Mouse (Mus musculus) forebrain, embryonic 12.5 days (tissue): ENCODE results near the gene Tcea2. TPM values are rescaled to one million over a fixed set of nuclear protein-coding genes. Genes with fewer than 3 reads are reported as not detected.

Experiments used
- ATAC-seq: fragments of 200-750 bp; cut with Nextera tagmentation; 2 replicates; pipeline ENCODE4 v1.8.0; 2017; ENCODE audit warnings: moderate TSS enrichment; ENCODE audit not compliant: low FRiP score
- H3K27ac ChIP-seq: fragments of 300-500 bp; sonication (generic); 2 replicates; pipeline ENCODE4 v1.5.1; 2016; ENCODE audit warnings: mild to moderate bottlenecking
- H3K27me3 ChIP-seq: fragments of 300-500 bp; sonication (generic); 2 replicates; pipeline ENCODE4 v1.6.1; 2016; ENCODE audit warnings: mild to moderate bottlenecking
- H3K36me3 ChIP-seq: fragments of 300-500 bp; sonication (generic); replicated peaks from 2 replicates; pipeline ENCODE4 v1.6.1; 2016; ENCODE audit warnings: mild to moderate bottlenecking
- H3K4me1 ChIP-seq: fragments of 300-500 bp; sonication (generic); 2 replicates; pipeline ENCODE4 v1.6.1; 2016
- H3K4me2 ChIP-seq: fragments of 300-500 bp; sonication (generic); 2 replicates; pipeline ENCODE4 v1.6.1; 2016; ENCODE audit warnings: mild to moderate bottlenecking, moderate library complexity
- H3K4me3 ChIP-seq: fragments of 300-500 bp; sonication (generic); replicated peaks from 2 replicates; pipeline ENCODE4 v1.5.1; 2016; ENCODE audit warnings: mild to moderate bottlenecking
- H3K9ac ChIP-seq: fragments of 300-500 bp; sonication (generic); 2 replicates; pipeline ENCODE4 v1.6.1; 2016; ENCODE audit warnings: mild to moderate bottlenecking
- H3K9me3 ChIP-seq: fragments of 300-500 bp; sonication (generic); 2 replicates; pipeline ENCODE4 v1.6.1; 2016
- WGBS: fragments of 180-500 bp; shearing (Covaris S2); methylation state at CpG from one replicate; pipeline ENCODE4 v1.1.7; 2016; 5-methylcytosine and 5-hydroxymethylcytosine counted together
- polyA plus RNA-seq: library from polyadenylated mRNA; unstranded; fragments of >200 nt; fragmentation: Nextera tagmentation; extraction: Ambion mirVana; gene quantifications from 2 replicates; pipeline ENCODE4 v1.2.1, GENCODE M21; 2016

Gene Tcea2
- polyA plus RNA-seq, 1 experiment from 2014 or later: 28.2 TPM

DNA sequence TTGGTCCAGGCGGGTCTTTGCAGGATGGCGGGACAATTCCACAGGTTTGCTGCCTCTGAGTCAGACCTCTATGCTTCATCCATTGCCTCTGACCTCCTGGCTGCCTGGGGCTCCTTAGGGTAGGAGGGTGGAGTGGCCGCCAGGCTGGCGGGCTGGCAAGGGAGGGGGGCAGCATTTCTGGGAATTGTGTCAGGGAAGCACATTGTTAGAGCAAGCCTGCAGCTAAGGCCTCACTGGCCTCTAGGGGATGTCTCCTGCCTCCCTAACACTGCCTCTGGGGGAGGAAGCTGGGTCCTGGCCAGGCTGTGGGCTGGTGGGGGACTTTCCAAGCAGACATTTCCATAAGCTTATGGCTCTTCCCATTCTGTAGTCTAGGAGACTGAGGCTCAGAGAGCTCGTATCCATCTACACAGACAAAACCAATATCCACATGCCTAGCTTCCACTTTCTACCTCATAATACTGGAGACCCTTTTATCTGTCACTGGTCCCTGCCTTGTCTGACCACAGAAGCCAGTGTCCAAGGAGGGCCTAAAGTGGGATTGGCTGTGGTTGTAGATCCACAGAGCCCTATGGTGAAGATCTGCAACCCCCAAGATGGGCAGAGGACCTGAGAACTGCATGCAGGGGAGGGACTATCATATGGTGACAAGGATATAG lies 2.9 kb upstream of the Tcea2 start:
- no peak overlapping the region for H3K4me2 ChIP-seq
- no peaks in the 10 kb centered on the region for H3K9me3 ChIP-seq
- H3K36me3 ChIP-seq: no peaks in the 10 kb centered on the region
- H3K9ac ChIP-seq: no peak overlapping the region
- peaks cover 39% of the 10 kb centered on the region for H3K4me1 ChIP-seq
- H3K4me3 ChIP-seq: no peak overlapping the region
- ATAC-seq: no peak
- H3K27ac ChIP-seq: 0 out of 2 replicates have a peak overlapping the region, but pooled peaks have one; percentile 46
- peaks cover 34% of the 10 kb centered on the region for H3K27me3 ChIP-seq
- WGBS: 54% methylated on average over 5 of the region's 5 CpGs

DNA sequence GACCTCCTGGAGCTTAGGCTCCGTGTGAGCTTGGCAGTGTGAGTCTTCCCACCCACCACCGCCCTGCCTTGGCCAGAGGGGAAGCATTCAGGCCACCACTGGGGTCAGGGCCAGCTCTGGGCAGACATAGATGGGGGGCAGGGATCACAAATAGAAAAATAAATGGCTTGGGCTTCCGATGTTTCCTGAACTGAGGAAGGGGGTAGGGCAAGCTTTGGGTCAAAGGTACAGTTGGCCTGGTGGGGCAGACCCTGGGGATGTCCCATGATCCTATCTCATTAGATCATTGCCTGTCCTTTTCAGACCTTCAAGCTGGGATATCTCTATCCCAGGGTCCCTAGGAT lies 2.4 kb upstream of the Tcea2 start:
- Histone ChIP-seq H3K4me2 (no peak overlapping the region), H3K27me3 (peaks cover 29% of the 10 kb centered on the region), H3K36me3 (no peaks in the 10 kb centered on the region), H3K9ac (no peak overlapping the region), H3K9me3 (no peaks in the 10 kb centered on the region), H3K4me1 (peaks cover 39% of the 10 kb centered on the region), H3K4me3 (no peak overlapping the region), H3K27ac (no peak overlapping the region)
- WGBS: 65% methylated on average over 3 of the region's 3 CpGs
- no peak for ATAC-seq

DNA sequence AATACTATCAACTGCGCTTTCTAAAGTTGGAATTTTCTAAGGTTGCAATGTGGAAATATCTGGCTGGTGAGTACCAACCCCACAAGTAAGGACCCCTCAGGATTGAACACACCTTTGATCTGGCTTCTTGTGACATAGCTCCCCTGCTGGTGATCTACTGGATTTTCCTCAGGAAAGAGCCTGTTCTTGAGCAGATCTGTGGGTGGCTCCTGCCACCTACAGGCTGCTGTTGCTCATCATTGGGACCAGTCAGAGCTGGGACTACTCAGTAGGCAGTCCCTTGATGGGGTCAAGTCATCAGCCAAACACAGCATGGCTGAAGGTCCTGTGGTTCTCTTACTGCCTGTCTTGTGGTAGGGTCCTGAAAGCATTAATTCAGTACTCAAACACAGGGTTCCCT lies 1.3 kb upstream of the Tcea2 start:
- H3K36me3 ChIP-seq: no peaks in the 10 kb centered on the region; the same call in 1 of the 2 replicates
- ATAC-seq: peak; percentile 64
- H3K27me3 ChIP-seq: peaks cover 19% of the 10 kb centered on the region
- H3K27ac ChIP-seq: no peak overlapping the region
- H3K9me3 ChIP-seq: no peaks in the 10 kb centered on the region
- H3K4me1 ChIP-seq: peaks cover 31% of the 10 kb centered on the region
- H3K9ac ChIP-seq: no peak overlapping the region
- H3K4me2 ChIP-seq: no peak overlapping the region
- 47% methylated on average over 1 of the region's 1 CpGs for WGBS
- no peak overlapping the region for H3K4me3 ChIP-seq

DNA sequence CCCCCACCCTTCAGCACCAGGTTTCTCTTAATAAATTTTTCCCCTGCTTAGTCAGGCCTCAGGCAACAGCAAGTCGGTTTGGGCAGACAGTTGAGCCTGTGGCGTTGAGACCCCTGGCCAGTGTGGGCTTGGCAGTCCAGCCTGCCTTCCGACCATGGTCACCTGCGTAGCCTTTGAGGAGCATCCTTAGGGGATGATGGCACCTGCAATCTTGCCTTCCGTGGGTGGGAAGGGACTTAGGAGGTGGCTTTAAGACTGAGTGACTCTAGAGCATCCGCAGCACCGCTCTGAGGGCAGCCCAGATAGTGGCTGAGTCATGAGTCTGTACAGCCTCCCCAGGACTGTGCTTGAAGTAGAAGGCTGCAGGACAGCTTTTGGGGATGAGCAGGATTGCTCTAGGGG lies 607 bp downstream of the Tcea2 start:
- H3K4me1 ChIP-seq: peaks cover 25% of the 10 kb centered on the region
- no peaks in the 10 kb centered on the region for H3K9me3 ChIP-seq
- H3K9ac ChIP-seq: peak overlapping the region; percentile 82
- 14% methylated on average over 7 of the region's 7 CpGs for WGBS
- peak; percentile 17; the same call in 1 of the 2 replicates for ATAC-seq
- H3K27ac ChIP-seq: no peak overlapping the region
- H3K36me3 ChIP-seq: no peaks in the 10 kb centered on the region; the same call in none of the 2 replicates
- peaks cover 4% of the 10 kb centered on the region; the same call in 1 of the 2 replicates for H3K27me3 ChIP-seq
- H3K4me2 ChIP-seq: peak overlapping the region; percentile 91
- H3K4me3 ChIP-seq: peak overlapping the region; percentile 61

DNA sequence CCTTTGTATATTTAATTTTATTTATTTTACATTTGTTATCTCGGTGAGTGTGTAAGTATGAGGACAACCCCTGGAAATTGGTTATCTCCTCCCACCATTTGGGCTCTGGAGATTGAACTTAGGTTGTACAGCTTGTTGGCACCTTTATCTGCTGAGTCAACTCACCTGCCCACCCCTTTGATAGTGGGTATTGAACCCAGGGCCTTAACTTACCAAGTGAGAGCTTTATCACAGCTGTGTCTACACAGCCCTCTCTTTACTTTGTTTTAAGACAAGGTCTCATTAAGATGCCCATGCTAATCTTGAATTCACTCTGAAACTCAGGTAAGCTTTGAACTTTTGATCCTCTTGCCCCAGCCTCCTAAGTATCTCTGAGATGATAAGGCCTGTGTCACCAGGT lies 1.9 kb downstream of the Tcea2 start:
- Histone ChIP-seq H3K4me2 (no peak overlapping the region), H3K27ac (no peak overlapping the region), H3K36me3 (peaks cover 11% of the 10 kb centered on the region), H3K9ac (no peak overlapping the region), H3K9me3 (no peaks in the 10 kb centered on the region), H3K27me3 (peaks cover under 1% of the 10 kb centered on the region; the same call in 1 of the 2 replicates), H3K4me1 (peaks cover 17% of the 10 kb centered on the region), H3K4me3 (no peak overlapping the region)
- no peak for ATAC-seq
- 94% methylated on average over 1 of the region's 1 CpGs for WGBS

DNA sequence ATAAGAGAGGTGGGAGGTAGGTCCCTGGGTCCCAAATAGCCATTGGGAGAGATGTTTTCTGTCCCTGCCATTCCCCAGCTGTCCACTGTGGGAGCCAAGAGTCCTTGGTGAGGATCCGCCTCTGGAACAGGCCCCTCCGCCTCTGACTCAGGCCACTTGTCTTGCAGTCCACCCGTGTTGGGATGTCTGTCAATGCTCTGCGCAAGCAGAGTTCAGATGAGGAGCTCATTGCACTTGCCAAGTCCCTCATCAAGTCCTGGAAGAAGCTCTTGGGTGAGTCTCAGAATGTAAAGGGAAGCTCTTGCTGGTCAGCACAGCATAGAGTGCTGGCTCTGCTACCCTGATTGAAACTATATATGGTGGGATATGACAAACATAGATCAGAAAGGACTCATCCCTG lies 3.3 kb downstream of the Tcea2 start:
- no peak for ATAC-seq
- H3K4me2 ChIP-seq: no peak overlapping the region
- WGBS: 67% methylated on average over 4 of the region's 4 CpGs

DNA sequence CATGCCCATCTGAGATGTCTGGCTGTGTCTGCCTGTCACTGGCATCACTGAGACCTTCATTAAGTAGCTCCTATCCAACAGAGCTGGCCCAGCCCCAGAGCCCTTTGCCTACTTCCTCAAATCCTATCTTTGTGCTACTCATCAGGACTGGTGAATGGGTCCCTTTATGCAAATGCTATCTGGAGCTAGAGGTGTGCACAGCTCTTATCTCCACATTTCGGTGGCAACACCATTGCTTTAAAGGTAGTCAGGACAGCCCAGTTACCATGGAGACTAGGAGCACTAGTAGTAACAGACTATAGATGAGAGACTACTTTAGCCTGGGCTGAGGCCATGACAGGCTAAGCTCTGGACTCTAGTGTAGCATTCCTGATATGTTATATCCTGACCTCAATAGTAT lies 4.6 kb downstream of the Tcea2 start:
- Histone ChIP-seq H3K27ac (no peak overlapping the region), H3K9me3 (no peaks in the 10 kb centered on the region), H3K27me3 (no peaks in the 10 kb centered on the region), H3K4me3 (no peak overlapping the region), H3K4me2 (no peak overlapping the region), H3K36me3 (peaks cover 36% of the 10 kb centered on the region), H3K4me1 (peaks cover 10% of the 10 kb centered on the region), H3K9ac (no peak overlapping the region)
- WGBS: 84% methylated on average over 1 of the region's 1 CpGs
- ATAC-seq: no peak

More for the DNA sequence above, 3.3 kb downstream of the Tcea2 start:
- H3K27me3 ChIP-seq: no peaks in the 10 kb centered on the region
- H3K4me1 ChIP-seq: peaks cover 15% of the 10 kb centered on the region
- peaks cover 25% of the 10 kb centered on the region for H3K36me3 ChIP-seq
- no peaks in the 10 kb centered on the region for H3K9me3 ChIP-seq
- H3K4me3 ChIP-seq: no peak overlapping the region
- no peak overlapping the region for H3K9ac ChIP-seq
- no peak overlapping the region for H3K27ac ChIP-seq

DNA sequence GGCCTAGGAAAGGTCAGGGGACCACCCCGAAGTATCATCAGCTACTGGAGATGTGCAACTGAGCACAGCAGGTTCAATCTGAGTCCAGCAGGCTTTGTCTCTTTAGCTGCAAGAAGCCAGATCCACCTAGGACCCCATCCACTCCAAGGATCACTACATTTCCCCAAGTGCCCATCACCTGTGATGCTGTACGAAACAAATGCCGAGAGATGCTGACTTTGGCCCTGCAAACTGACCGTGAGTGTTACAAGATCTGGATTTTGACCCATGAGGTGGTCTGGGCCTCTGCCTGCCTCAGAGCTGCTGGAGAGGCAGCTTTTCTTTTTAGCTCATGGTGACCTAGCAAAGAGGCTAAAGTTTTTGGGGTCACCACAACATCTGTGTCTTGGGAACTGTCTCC lies 5.6 kb downstream of the Tcea2 start:
- Histone ChIP-seq H3K36me3 (peaks cover 41% of the 10 kb centered on the region), H3K4me1 (peaks cover 5% of the 10 kb centered on the region)
- 95% methylated on average over 4 of the region's 4 CpGs for WGBS

DNA sequence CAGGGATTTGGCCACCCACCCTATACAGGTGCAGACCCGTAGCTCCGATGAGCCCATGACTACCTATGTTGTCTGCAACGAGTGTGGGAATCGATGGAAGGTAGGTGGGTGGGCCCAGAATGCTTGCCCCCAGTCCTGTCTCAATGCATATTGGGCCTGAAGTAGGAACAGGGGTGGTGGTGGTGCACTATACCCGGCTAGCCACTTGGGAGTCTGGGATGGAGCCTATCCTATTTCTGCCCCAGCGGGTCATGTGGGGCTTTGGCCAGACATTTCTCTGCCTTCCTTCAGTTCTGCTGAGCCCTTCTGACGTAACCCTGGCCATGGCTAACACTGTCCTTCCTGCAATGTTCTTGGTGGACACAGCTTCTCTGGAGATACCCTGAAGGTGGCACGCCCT lies 7.5 kb downstream of the Tcea2 start:
- Histone ChIP-seq H3K4me3 (no peak overlapping the region), H3K27me3 (no peaks in the 10 kb centered on the region), H3K36me3 (peaks cover 41% of the 10 kb centered on the region), H3K27ac (no peak overlapping the region), H3K9ac (no peak overlapping the region), H3K9me3 (no peaks in the 10 kb centered on the region), H3K4me2 (no peak overlapping the region), H3K4me1 (peaks cover 5% of the 10 kb centered on the region)
- 97% methylated on average over 8 of the region's 8 CpGs for WGBS
- no peak for ATAC-seq

More for the DNA sequence above, 5.6 kb downstream of the Tcea2 start:
- Histone ChIP-seq H3K27ac (no peak overlapping the region), H3K9me3 (no peaks in the 10 kb centered on the region), H3K4me3 (no peak overlapping the region), H3K9ac (no peak overlapping the region), H3K27me3 (no peaks in the 10 kb centered on the region), H3K4me2 (no peak overlapping the region)
- ATAC-seq: no peak

DNA sequence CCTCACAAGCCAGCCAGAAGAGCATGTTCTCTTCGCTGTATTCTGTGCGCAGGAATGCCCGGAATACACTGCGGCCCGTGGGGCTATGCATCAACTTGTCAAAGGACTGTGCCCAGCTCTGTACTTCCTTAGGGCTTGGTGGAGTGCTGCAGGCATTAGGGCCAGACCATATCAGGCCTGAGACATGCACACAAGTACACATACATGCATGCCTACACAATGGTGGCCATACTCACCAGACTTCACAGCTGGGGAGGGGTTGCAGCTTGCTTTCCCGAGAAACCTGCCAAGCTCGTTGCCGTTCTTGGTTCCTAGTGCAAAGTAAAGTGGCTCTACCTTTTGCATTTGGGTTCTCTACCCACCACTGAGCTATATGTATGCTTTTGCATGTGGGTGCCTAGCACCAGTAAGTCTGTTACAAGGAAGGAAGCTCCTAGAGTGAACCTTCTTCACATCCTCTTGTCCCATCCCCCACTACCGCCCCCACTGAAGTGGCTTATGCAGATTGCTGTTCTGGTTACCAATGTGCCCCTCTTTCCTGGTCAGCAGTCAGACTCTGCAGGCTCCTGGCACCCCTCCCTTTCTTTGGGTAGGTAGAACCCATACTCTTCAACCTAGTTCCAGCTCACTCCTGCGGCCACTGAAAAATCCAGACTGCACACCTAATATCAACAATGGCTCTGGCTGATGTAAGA lies 9.5 kb downstream of the Tcea2 start:
- H3K36me3 ChIP-seq: peaks cover 41% of the 10 kb centered on the region
- H3K27ac ChIP-seq: no peak overlapping the region
- no peak overlapping the region for H3K9ac ChIP-seq
- no peak for ATAC-seq
- no peaks in the 10 kb centered on the region for H3K9me3 ChIP-seq
- WGBS: 94% methylated on average over 10 of the region's 10 CpGs
- H3K4me1 ChIP-seq: peaks cover 16% of the 10 kb centered on the region
- no peak overlapping the region for H3K4me3 ChIP-seq
- no peak overlapping the region for H3K4me2 ChIP-seq
- H3K27me3 ChIP-seq: 0 out of 2 replicates have a peak, but pooled peaks cover 3% of the 10 kb centered on the region

DNA sequence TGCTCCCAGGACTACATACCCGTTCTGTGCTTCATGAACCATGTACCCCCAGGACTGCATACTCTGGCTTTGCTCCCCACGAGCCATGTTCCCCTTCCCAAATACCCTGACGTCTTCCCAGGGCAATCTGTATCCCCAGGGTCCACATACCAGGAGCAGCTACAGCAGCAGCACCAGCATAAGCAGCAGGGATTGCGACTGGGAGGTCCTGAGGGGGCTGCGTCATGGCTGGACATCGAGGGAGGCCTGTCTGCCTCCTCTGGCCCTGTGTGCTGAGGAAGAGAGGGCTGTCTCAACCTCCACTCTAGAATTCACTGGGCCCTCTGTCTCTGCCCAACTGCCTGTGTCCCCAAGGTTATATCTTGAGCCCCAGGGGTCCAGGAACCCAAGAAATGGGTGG lies 11.0 kb downstream of the Tcea2 start:
- no peak overlapping the region for H3K4me2 ChIP-seq
- ATAC-seq: no peak
- 89% methylated on average over 6 of the region's 6 CpGs for WGBS
- peaks cover 16% of the 10 kb centered on the region for H3K4me1 ChIP-seq
- no peak overlapping the region for H3K4me3 ChIP-seq
- H3K36me3 ChIP-seq: peaks cover 40% of the 10 kb centered on the region
- H3K9me3 ChIP-seq: no peaks in the 10 kb centered on the region
- no peak overlapping the region for H3K9ac ChIP-seq
- peaks cover 8% of the 10 kb centered on the region; the same call in 1 of the 2 replicates for H3K27me3 ChIP-seq
- H3K27ac ChIP-seq: no peak overlapping the region

DNA sequence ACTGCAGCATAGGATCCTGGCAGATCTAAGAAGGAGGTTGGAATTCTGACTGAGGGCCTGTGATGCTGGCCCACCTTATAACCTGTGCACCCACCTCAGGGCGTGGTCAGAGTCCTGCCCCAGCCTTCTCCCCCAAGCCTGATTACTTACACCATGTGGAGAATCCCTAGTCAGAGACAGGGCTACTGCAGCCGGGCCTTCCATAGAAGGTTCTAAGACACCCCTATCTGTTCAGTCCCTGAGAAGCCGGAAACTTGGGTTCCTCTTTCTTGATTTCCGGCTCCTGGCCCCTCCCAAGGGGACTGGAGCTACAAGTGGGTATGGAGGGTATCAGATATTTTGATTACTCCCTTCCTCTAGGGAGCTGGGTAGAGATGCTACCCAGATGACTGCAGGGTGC lies 11.5 kb downstream of the Tcea2 start:
- Histone ChIP-seq H3K36me3 (peaks cover 35% of the 10 kb centered on the region), H3K4me2 (no peak overlapping the region), H3K4me1 (peaks cover 16% of the 10 kb centered on the region), H3K27ac (no peak overlapping the region), H3K27me3 (peaks cover 10% of the 10 kb centered on the region; the same call in 1 of the 2 replicates), H3K9ac (no peak overlapping the region), H3K4me3 (no peak overlapping the region), H3K9me3 (no peaks in the 10 kb centered on the region)
- 94% methylated on average over 4 of the region's 4 CpGs for WGBS
- ATAC-seq: no peak

DNA sequence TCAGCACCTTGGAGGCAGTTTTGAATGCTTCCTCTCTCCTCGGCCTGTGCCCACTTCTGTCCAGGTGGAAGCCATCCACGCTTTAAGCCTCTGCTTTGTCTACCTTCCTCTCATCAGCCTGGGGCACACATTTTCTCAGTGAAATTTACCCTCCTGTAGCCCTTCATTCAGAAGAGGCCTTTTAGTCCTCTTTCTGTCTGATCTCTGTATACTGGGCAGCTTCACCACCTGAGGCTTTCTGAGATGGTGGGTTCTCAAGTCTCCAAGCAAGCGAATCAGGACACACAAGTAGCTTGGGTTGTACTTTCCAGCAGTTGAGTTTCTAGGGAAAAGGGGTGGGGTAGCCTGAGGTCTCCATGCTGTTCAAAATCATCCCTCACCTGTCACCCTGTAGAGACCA lies 12.2 kb downstream of the Tcea2 start:
- no peak for ATAC-seq
- Histone ChIP-seq H3K4me3 (0 out of 2 replicates have a peak overlapping the region, but pooled peaks have one; percentile 72), H3K9me3 (no peaks in the 10 kb centered on the region), H3K4me2 (peak overlapping the region; percentile 85), H3K27ac (no peak overlapping the region), H3K36me3 (peaks cover 27% of the 10 kb centered on the region), H3K27me3 (peaks cover 10% of the 10 kb centered on the region; the same call in 1 of the 2 replicates), H3K4me1 (peaks cover 16% of the 10 kb centered on the region), H3K9ac (no peak overlapping the region)
- WGBS: 92% methylated on average over 3 of the region's 3 CpGs
